Mouse (Mus musculus) midbrain, embryonic 10.5 days (tissue): Measurements from ENCODE around the gene Ccdc120. TPM values are rescaled to one million over a fixed set of nuclear protein-coding genes. Genes with fewer than 3 reads are reported as not detected.
"Not testable (repeated sequence)": the region's sequence is repeated elsewhere in the genome, so short reads cannot be mapped to it uniquely, and the experiment has no call there.

ENCODE experiments used
- DNase-seq: peaks from one replicate; pipeline ENCODE4 v3.0.0-alpha.2; 2017; ENCODE audit warnings: low spot score
- H3K27ac ChIP-seq: fragments of 300-500 bp; sonication (generic); replicated peaks from 2 replicates; pipeline ENCODE4 v1.5.1; 2016; ENCODE audit warnings: mild to moderate bottlenecking
- H3K27me3 ChIP-seq: fragments of 300-500 bp; sonication (generic); 2 replicates; pipeline ENCODE4 v1.6.1; 2016; ENCODE audit warnings: low read depth, mild to moderate bottlenecking; ENCODE audit not compliant: poor library complexity, severe bottlenecking
- H3K36me3 ChIP-seq: fragments of 300-500 bp; sonication (generic); 2 replicates; pipeline ENCODE4 v1.6.1; 2016; ENCODE audit warnings: mild to moderate bottlenecking, moderate library complexity
- H3K4me1 ChIP-seq: fragments of 300-500 bp; sonication (generic); 2 replicates; pipeline ENCODE4 v1.6.1; 2016
- H3K4me3 ChIP-seq: fragments of 300-500 bp; sonication (generic); 2 replicates; pipeline ENCODE4 v1.5.1; 2016; ENCODE audit warnings: mild to moderate bottlenecking, moderate library complexity
- H3K9me3 ChIP-seq: fragments of 300-500 bp; sonication (generic); replicated peaks from 2 replicates; pipeline ENCODE4 v1.6.1; 2016; ENCODE audit warnings: mild to moderate bottlenecking
- WGBS: fragments of 180-500 bp; shearing (Covaris S2); methylation state at CpG from one replicate; pipeline ENCODE4 v1.1.7; 2016; 5-methylcytosine and 5-hydroxymethylcytosine counted together
- polyA plus RNA-seq: library from polyadenylated mRNA; unstranded; fragments of >200 nt; fragmentation: Nextera tagmentation; extraction: Ambion mirVana; gene quantifications from 2 replicates; pipeline ENCODE4 v1.2.1, GENCODE M21; 2016

Ccdc120 gene
- polyA plus RNA-seq, 1 experiment from 2014 or later, result 17.0 TPM

DNA sequence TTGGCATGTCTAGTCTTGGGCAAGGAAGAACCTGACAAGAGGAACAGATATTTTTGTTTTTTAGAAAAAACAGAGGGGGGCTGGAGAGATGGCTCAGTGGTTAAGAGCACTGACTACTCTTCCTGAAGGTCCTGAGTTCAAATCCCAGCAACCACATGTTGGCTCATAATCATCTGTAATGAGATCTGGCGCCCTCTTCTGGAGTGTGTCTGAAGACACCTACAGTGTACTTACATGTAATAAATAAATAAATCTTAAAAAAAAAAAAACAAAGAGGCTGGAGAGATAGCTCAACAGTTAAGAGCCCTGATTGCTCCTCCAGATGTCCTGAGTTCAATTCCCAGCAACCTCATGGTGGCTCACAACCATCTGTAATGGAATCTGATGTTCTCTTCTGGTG is 34.6 kb downstream of the Ccdc120 start:
- H3K9me3 ChIP-seq, H3K4me1 ChIP-seq, H3K27ac ChIP-seq, H3K36me3 ChIP-seq, H3K4me3 ChIP-seq, DNase-seq, H3K27me3 ChIP-seq: not testable (repeated sequence)
- 26% methylated on average over 1 of the region's 1 CpGs for WGBS

- peak; percentile 89 for DNase-seq
- peak within 1 kb of the TSS; percentile 83 for H3K27ac ChIP-seq
- H3K36me3 ChIP-seq, H3K9me3 ChIP-seq, H3K27me3 ChIP-seq, H3K4me1 ChIP-seq: not testable (repeated sequence)
- peak within 1 kb of the TSS; percentile 52 for H3K4me3 ChIP-seq
- WGBS, result 13% methylated on average over 53 of the region's 60 CpGs
These were observed 36.4 kb downstream of the Ccdc120 start, which contains the start of gene Wdr45 for GRCm38 (mm10) chrX:7714135-7714899. Wdr45 (plus strand) TSS chrX:7714333.

DNA sequence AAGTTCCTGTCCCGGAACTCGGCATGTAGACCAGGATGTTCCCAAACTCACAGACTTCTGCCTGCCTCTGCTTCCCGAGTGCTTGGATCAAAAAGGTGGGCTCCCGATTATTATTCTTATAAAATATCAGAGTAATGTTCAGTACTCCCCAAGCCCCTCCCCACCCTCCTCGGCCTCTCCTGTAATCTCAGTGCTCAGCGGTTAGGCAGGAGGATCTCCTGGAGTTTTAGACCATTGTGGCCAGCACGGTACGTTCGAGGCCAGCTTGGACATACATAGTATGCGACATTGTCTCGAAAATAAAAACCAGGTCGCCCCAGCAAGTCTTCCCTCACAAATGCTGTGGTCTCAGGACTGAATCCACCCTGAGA is 37.0 kb downstream of the Ccdc120 start:
- WGBS, result 30% methylated on average over 6 of the region's 12 CpGs
- not testable (repeated sequence) for DNase-seq

DNA sequence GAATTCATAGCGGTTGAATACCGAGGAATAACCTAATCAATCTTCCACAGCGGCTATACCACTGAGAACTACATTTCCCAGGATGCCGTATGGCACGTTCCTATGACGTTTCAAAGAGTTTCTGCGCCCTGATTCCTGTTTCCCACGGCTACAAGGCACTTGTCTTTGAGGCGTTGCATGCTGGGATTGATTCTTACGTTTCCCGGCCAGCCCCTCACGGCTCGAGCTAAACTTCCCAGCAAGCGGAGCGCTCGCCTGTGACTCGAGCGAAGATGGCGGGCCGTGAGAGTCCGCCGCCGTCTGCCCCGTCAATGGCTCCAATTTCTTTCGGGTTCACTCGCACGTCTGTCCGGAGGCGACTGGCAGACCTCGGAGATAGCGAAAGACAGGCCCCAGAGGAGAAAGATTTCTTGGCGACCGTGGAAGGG is 53.7 kb downstream of the Ccdc120 start, which contains the start of gene Gpkow:
Gene Gpkow, plus strand, starts transcription at position 178 of the 428 bp plus-strand sequence.
- DNase-seq, result peak; percentile 79
- Histone ChIP-seq H3K27ac (peak within 1 kb of the TSS; percentile 76), H3K36me3 (peaks cover 33% of the 10 kb centered on the region), H3K9me3 (no peaks in the 10 kb centered on the region), H3K27me3 (no peaks in the 10 kb centered on the region), H3K4me1 (peaks cover 5% of the 10 kb centered on the region), H3K4me3 (peak within 1 kb of the TSS; percentile 64)
- WGBS, result 16% methylated on average over 33 of the region's 33 CpGs

More for the DNA sequence above, 37.0 kb downstream of the Ccdc120 start:
- H3K27me3 ChIP-seq, H3K36me3 ChIP-seq, H3K9me3 ChIP-seq, H3K4me1 ChIP-seq: not testable (repeated sequence)
- peak overlapping the region; percentile 75 for H3K27ac ChIP-seq
- peak overlapping the region; percentile 52 for H3K4me3 ChIP-seq

DNA sequence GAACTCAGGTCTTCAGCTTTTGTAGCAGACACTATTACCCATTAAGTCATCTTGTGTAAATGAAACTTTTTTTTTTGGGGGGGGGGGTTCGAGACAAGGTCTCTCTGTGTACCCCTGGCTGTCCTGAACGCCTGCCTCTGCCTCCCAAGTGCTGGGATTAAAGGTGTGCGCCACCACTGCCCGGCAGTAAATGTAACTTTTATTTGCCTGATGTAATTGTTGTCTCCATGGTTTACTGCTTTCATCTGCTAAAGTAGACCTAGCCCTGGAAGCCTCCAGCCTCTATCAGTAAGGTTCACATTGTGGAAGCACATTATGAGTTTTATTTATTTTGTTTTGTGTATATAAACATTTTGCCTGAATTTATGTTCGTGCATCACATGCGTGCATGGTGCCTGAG is 54.2 kb downstream of the Ccdc120 start:
- DNase-seq, result no peak
- peaks cover 5% of the 10 kb centered on the region for H3K4me1 ChIP-seq
- peak overlapping the region; percentile 64 for H3K4me3 ChIP-seq
- no peaks in the 10 kb centered on the region for H3K27me3 ChIP-seq
- no peaks in the 10 kb centered on the region for H3K9me3 ChIP-seq
- 46% methylated on average over 6 of the region's 6 CpGs for WGBS
- peaks cover 29% of the 10 kb centered on the region for H3K36me3 ChIP-seq
- no peak overlapping the region for H3K27ac ChIP-seq

- Histone ChIP-seq H3K9me3 (no peaks in the 10 kb centered on the region), H3K27ac (no peak overlapping the region), H3K4me3 (no peak overlapping the region), H3K4me1 (no peaks in the 10 kb centered on the region), H3K27me3 (no peaks in the 10 kb centered on the region), H3K36me3 (no peaks in the 10 kb centered on the region)
- DNase-seq, result no peak
- 51% methylated on average over 4 of the region's 4 CpGs for WGBS
These were observed 57.8 kb downstream of the Ccdc120 start for GRCm38 (mm10) chrX:7692862-7693261.

GRCm38 (mm10) chrX:7690486-7690885 is 60.2 kb downstream of the Ccdc120 start:
- Histone ChIP-seq H3K27me3 (no peaks in the 10 kb centered on the region), H3K4me3 (no peak overlapping the region), H3K36me3 (no peaks in the 10 kb centered on the region), H3K4me1 (no peaks in the 10 kb centered on the region), H3K9me3 (no peaks in the 10 kb centered on the region), H3K27ac (no peak overlapping the region)
- 67% methylated on average over 3 of the region's 3 CpGs for WGBS
- DNase-seq, result no peak

GRCm38 (mm10) chrX:7688321-7688720 is 62.4 kb downstream of the Ccdc120 start:
- 91% methylated on average over 2 of the region's 2 CpGs for WGBS
- no peaks in the 10 kb centered on the region for H3K4me1 ChIP-seq
- no peaks in the 10 kb centered on the region for H3K9me3 ChIP-seq
- no peak overlapping the region for H3K27ac ChIP-seq
- no peaks in the 10 kb centered on the region for H3K36me3 ChIP-seq
- DNase-seq, result no peak
- H3K4me3 ChIP-seq, result no peak overlapping the region
- no peaks in the 10 kb centered on the region for H3K27me3 ChIP-seq

Other genes starting within 250 kb of the Ccdc120 start
- gene Foxp3, start 177.3 kb downstream of the Ccdc120 start, polyA plus RNA-seq, result 0.21 and 0.51 TPM in 2 replicates
- gene Ppp1r3f, start 176.6 kb downstream of the Ccdc120 start, polyA plus RNA-seq, result 2.1 and 2.8 TPM in 2 replicates
- gene Ccdc22, start 145.4 kb downstream of the Ccdc120 start, polyA plus RNA-seq, result 34.3 and 36.4 TPM in 2 replicates
- not detected in 2 replicates for gene Cacna1f, start 143.8 kb downstream of the Ccdc120 start, polyA plus RNA-seq
- 12.0 and 21.7 TPM in 2 replicates for gene Syp, start 112.4 kb downstream of the Ccdc120 start, polyA plus RNA-seq
- gene Prickle3, start 93.6 kb downstream of the Ccdc120 start, polyA plus RNA-seq, result 2.8 and 3.4 TPM in 2 replicates
- gene Plp2, start 79.5 kb downstream of the Ccdc120 start, polyA plus RNA-seq, result 41.4 and 42.9 TPM in 2 replicates
- 0.10 TPM in 1 of 2 replicates, not detected in the other for gene Magix, start 69.7 kb downstream of the Ccdc120 start, polyA plus RNA-seq
- 40.2 and 44.5 TPM in 2 replicates for gene Gpkow, start 53.8 kb downstream of the Ccdc120 start, polyA plus RNA-seq
- 16.7 and 23.2 TPM in 2 replicates for gene Wdr45, start 36.6 kb downstream of the Ccdc120 start, polyA plus RNA-seq
- 0.36 and 0.50 TPM in 2 replicates for gene Gm45208, start 28.7 kb downstream of the Ccdc120 start, polyA plus RNA-seq
- gene Praf2, start 22.5 kb downstream of the Ccdc120 start, polyA plus RNA-seq, result 85.9 and 90.5 TPM in 2 replicates
- gene Tfe3, start 11.7 kb upstream of the Ccdc120 start, polyA plus RNA-seq, result 27.9 and 35.8 TPM in 2 replicates
- 47.3 and 58.8 TPM in 2 replicates for gene Gripap1, start 38.9 kb upstream of the Ccdc120 start, polyA plus RNA-seq
- 0.59 and 1.1 TPM in 2 replicates for gene Kcnd1, start 71.4 kb upstream of the Ccdc120 start, polyA plus RNA-seq
- gene Otud5, start 90.5 kb upstream of the Ccdc120 start, polyA plus RNA-seq, result 40.7 and 45.1 TPM in 2 replicates
- gene Pim2, start 127.4 kb upstream of the Ccdc120 start, polyA plus RNA-seq, result 14.0 and 16.5 TPM in 2 replicates
- gene Slc35a2, start 133.1 kb upstream of the Ccdc120 start, polyA plus RNA-seq, result 28.3 and 31.4 TPM in 2 replicates
- 132 and 146 TPM in 2 replicates for gene Pqbp1, start 148.4 kb upstream of the Ccdc120 start, polyA plus RNA-seq
- 193 and 203 TPM in 2 replicates for gene Timm17b, start 148.5 kb upstream of the Ccdc120 start, polyA plus RNA-seq
- gene Gm10491, start 156.9 kb upstream of the Ccdc120 start, polyA plus RNA-seq, result not detected in 2 replicates
- gene Gm10490, start 158.6 kb upstream of the Ccdc120 start, polyA plus RNA-seq, result not detected in 2 replicates
- 13.3 and 26.7 TPM in 2 replicates for gene Pcsk1n, start 168.9 kb upstream of the Ccdc120 start, polyA plus RNA-seq
- 0.19 TPM in 1 of 2 replicates, not detected in the other for gene Eras, start 177.7 kb upstream of the Ccdc120 start, polyA plus RNA-seq
- 71.7 and 85.0 TPM in 2 replicates for gene Hdac6, start 197.0 kb upstream of the Ccdc120 start, polyA plus RNA-seq
- gene Gata1, start 227.2 kb upstream of the Ccdc120 start, polyA plus RNA-seq, result 5.4 and 7.8 TPM in 2 replicates